Mouse (Mus musculus) heart, postnatal 0 days (tissue): ENCODE data around the gene Pllp. TPM values are rescaled to one million over a fixed set of nuclear protein-coding genes. Genes with fewer than 3 reads are reported as not detected.

Experiments
- ATAC-seq: fragments of 200-750 bp; cut with Nextera tagmentation; 2 replicates; pipeline ENCODE4 v1.8.0; 2017; ENCODE audit warnings: low read depth, moderate number of reproducible peaks, moderate library complexity; ENCODE audit not compliant: insufficient read depth
- DNase-seq: peaks from one replicate; pipeline ENCODE4 v3.0.0-alpha.2; 2016; ENCODE audit warnings: low spot score
- H3K27ac ChIP-seq: fragments of 300-500 bp; sonication (generic); 2 replicates; pipeline ENCODE4 v1.5.1; 2014; ENCODE audit warnings: low read depth, mild to moderate bottlenecking
- H3K27me3 ChIP-seq: fragments of 300-500 bp; sonication (generic); 2 replicates; pipeline ENCODE4 v1.6.1; 2014; ENCODE audit warnings: low read length, mixed read lengths; ENCODE audit not compliant: control insufficient read depth, insufficient read depth
- H3K36me3 ChIP-seq: fragments of 300-500 bp; sonication (generic); replicated peaks from 2 replicates; pipeline ENCODE4 v1.6.1; 2014; ENCODE audit warnings: low read length, mixed read lengths; ENCODE audit not compliant: control insufficient read depth, insufficient read depth
- H3K4me1 ChIP-seq: fragments of 300-500 bp; sonication (generic); 2 replicates; pipeline ENCODE4 v1.6.1; 2014; ENCODE audit warnings: antibody characterized with exemption; ENCODE audit not compliant: control insufficient read depth, insufficient read depth
- H3K4me2 ChIP-seq: fragments of 300-500 bp; sonication (generic); 2 replicates; pipeline ENCODE4 v1.6.1; 2014; ENCODE audit warnings: low read depth, mild to moderate bottlenecking, low read length, moderate library complexity
- H3K4me3 ChIP-seq: fragments of 300-500 bp; sonication (generic); 2 replicates; pipeline ENCODE4 v1.5.1; 2014; ENCODE audit warnings: low read depth, low read length
- H3K9ac ChIP-seq: fragments of 300-500 bp; sonication (generic); replicated peaks from 2 replicates; pipeline ENCODE4 v1.6.1; 2014; ENCODE audit warnings: low read depth, low read length, mixed read lengths
- H3K9me3 ChIP-seq: fragments of 300-500 bp; sonication (generic); replicated peaks from 2 replicates; pipeline ENCODE4 v1.6.1; 2016; ENCODE audit warnings: low read length; ENCODE audit not compliant: control insufficient read depth
- CTCF ChIP-seq: IDR thresholded peaks from 2 replicates; pipeline ENCODE4 v1.5.1; 2016; ENCODE audit warnings: antibody characterized with exemption, control low read depth, low read depth
- EP300 ChIP-seq: IDR thresholded peaks from 2 replicates; pipeline ENCODE4 v1.6.1; 2016; ENCODE audit warnings: antibody characterized with exemption, low read depth
- WGBS: fragments of 180-500 bp; shearing (Covaris S2); extraction: QIAGEN DNeasy Blood & Tissue Kit; methylation state at CpG from one replicate; pipeline ENCODE4 v1.1.7; 2014; 5-methylcytosine and 5-hydroxymethylcytosine counted together
- polyA plus RNA-seq: library from polyadenylated mRNA; unstranded; fragments of >200 nt; fragmentation: Nextera tagmentation; extraction: Ambion mirVana; gene quantifications from 2 replicates; pipeline ENCODE4 v1.2.1, GENCODE M21; 2015
- total RNA-seq: library from RNA; depleted of rRNA; stranded (reverse); fragments of >200 nt; gene quantifications from 2 replicates; pipeline ENCODE4 v1.2.3, GENCODE M21; 2014; ENCODE audit warnings: low replicate concordance

Gene Pllp
- total and polyA plus RNA-seq, 2 experiments from 2014 or later, result 0.36 to 5.0 TPM

GRCm38 (mm10) chr8:94666456-94667308, 29.4 kb downstream of the Pllp start, which contains the start of gene Arl2bp:
Gene Arl2bp (plus strand): TSS chr8:94666600.
- peak within 1 kb of the TSS; percentile 82 for H3K4me2 ChIP-seq
- peak within 1 kb of the TSS; percentile 97 for H3K9ac ChIP-seq
- peak; percentile 99 for ATAC-seq
- WGBS, result under 1% methylated on average over 70 of the region's 74 CpGs
- no peaks in the 10 kb centered on the region for H3K9me3 ChIP-seq
- H3K27ac ChIP-seq, result peak within 1 kb of the TSS; percentile 91
- DNase-seq, result peak; percentile 95
- no peak for TF ChIP-seq CTCF
- no peak for TF ChIP-seq EP300
- no peaks in the 10 kb centered on the region for H3K27me3 ChIP-seq
- peaks cover 27% of the 10 kb centered on the region for H3K36me3 ChIP-seq
- H3K4me1 ChIP-seq, result peaks cover 6% of the 10 kb centered on the region; the same call in 1 of the 2 replicates
- H3K4me3 ChIP-seq, result peak within 1 kb of the TSS; percentile 92

- WGBS, result 77% methylated on average over 2 of the region's 2 CpGs
- no peak overlapping the region for H3K4me3 ChIP-seq
- H3K27me3 ChIP-seq, result no peaks in the 10 kb centered on the region
- H3K4me1 ChIP-seq, result peaks cover 6% of the 10 kb centered on the region; the same call in 1 of the 2 replicates
- no peak overlapping the region for H3K9ac ChIP-seq
- no peaks in the 10 kb centered on the region for H3K9me3 ChIP-seq
- no peak overlapping the region for H3K4me2 ChIP-seq
- TF ChIP-seq CTCF, result no peak
- H3K36me3 ChIP-seq, result peaks cover 19% of the 10 kb centered on the region; the same call in 1 of the 2 replicates
- DNase-seq, result no peak
- H3K27ac ChIP-seq, result no peak overlapping the region
- no peak for ATAC-seq
These were observed 31.4 kb downstream of the Pllp start for GRCm38 (mm10) chr8:94664722-94665121.

GRCm38 (mm10) chr8:94660418-94660817, 35.7 kb downstream of the Pllp start:
- no peak for ATAC-seq
- no peaks in the 10 kb centered on the region for H3K27me3 ChIP-seq
- no peaks in the 10 kb centered on the region for H3K4me1 ChIP-seq
- no peaks in the 10 kb centered on the region for H3K9me3 ChIP-seq
- H3K4me2 ChIP-seq, result no peak overlapping the region
- no peak for DNase-seq
- peaks cover 34% of the 10 kb centered on the region for H3K36me3 ChIP-seq
- TF ChIP-seq CTCF, result no peak
- no peak for TF ChIP-seq EP300
- H3K9ac ChIP-seq, result no peak overlapping the region
- no peak overlapping the region for H3K4me3 ChIP-seq
- WGBS, result 86% methylated on average over 4 of the region's 4 CpGs
- H3K27ac ChIP-seq, result no peak overlapping the region

GRCm38 (mm10) chr8:94658031-94658430, 38.0 kb downstream of the Pllp start:
- Histone ChIP-seq H3K4me2 (no peak overlapping the region), H3K27ac (no peak overlapping the region), H3K9me3 (no peaks in the 10 kb centered on the region), H3K4me1 (no peaks in the 10 kb centered on the region), H3K27me3 (no peaks in the 10 kb centered on the region), H3K9ac (no peak overlapping the region), H3K4me3 (no peak overlapping the region), H3K36me3 (peaks cover 56% of the 10 kb centered on the region)
- DNase-seq, result no peak
- TF ChIP-seq EP300 (no peak), CTCF (no peak)
- ATAC-seq, result no peak
- 84% methylated on average over 2 of the region's 2 CpGs for WGBS

- no peak for ATAC-seq
- Histone ChIP-seq H3K4me3 (no peak overlapping the region), H3K27me3 (no peaks in the 10 kb centered on the region), H3K36me3 (peaks cover 71% of the 10 kb centered on the region), H3K27ac (no peak overlapping the region), H3K4me1 (no peaks in the 10 kb centered on the region), H3K9me3 (no peaks in the 10 kb centered on the region), H3K4me2 (no peak overlapping the region), H3K9ac (no peak overlapping the region)
- no peak for DNase-seq
- TF ChIP-seq EP300 (no peak), CTCF (no peak)
These were observed 41.1 kb downstream of the Pllp start for GRCm38 (mm10) chr8:94654994-94655393.

GRCm38 (mm10) chr8:94652951-94653350, 43.1 kb downstream of the Pllp start:
- Histone ChIP-seq H3K36me3 (peaks cover 73% of the 10 kb centered on the region), H3K9ac (no peak overlapping the region), H3K4me2 (no peak overlapping the region), H3K27me3 (no peaks in the 10 kb centered on the region), H3K4me3 (no peak overlapping the region), H3K27ac (no peak overlapping the region), H3K4me1 (no peaks in the 10 kb centered on the region), H3K9me3 (no peaks in the 10 kb centered on the region)
- DNase-seq, result no peak
- WGBS, result 94% methylated on average over 3 of the region's 3 CpGs
- no peak for TF ChIP-seq CTCF
- no peak for TF ChIP-seq EP300
- no peak for ATAC-seq
